Mouse (Mus musculus) forebrain, postnatal 0 days (tissue): ENCODE results near the gene Siae. TPM values are rescaled to one million over a fixed set of nuclear protein-coding genes. Genes with fewer than 3 reads are reported as not detected.

Experiments
- ATAC-seq: fragments of 200-750 bp; cut with Nextera tagmentation; 2 replicates; pipeline ENCODE4 v1.8.0; 2017; ENCODE audit warnings: mild to moderate bottlenecking, moderate library complexity
- DNase-seq: peaks from one replicate; pipeline ENCODE4 v3.0.0-alpha.2; 2015
- H3K27ac ChIP-seq: fragments of 300-500 bp; sonication (generic); 2 replicates; pipeline ENCODE4 v1.5.1; 2014; ENCODE audit warnings: low read depth, mild to moderate bottlenecking, antibody characterized with exemption, low read length, moderate library complexity, mixed read lengths
- H3K27me3 ChIP-seq: fragments of 300-500 bp; sonication (generic); 2 replicates; pipeline ENCODE4 v1.6.1; 2014; ENCODE audit warnings: mild to moderate bottlenecking, low read length, mixed read lengths; ENCODE audit not compliant: insufficient read depth
- H3K36me3 ChIP-seq: fragments of 300-500 bp; sonication (generic); 2 replicates; pipeline ENCODE4 v1.6.1; 2014; ENCODE audit warnings: mild to moderate bottlenecking, moderate library complexity; ENCODE audit not compliant: insufficient read depth
- H3K4me1 ChIP-seq: fragments of 300-500 bp; sonication (generic); 2 replicates; pipeline ENCODE4 v1.6.1; 2014; ENCODE audit warnings: antibody characterized with exemption; ENCODE audit not compliant: insufficient read depth
- H3K4me2 ChIP-seq: fragments of 300-500 bp; sonication (generic); 2 replicates; pipeline ENCODE4 v1.6.1; 2014; ENCODE audit warnings: low read depth, mild to moderate bottlenecking, moderate library complexity
- H3K4me3 ChIP-seq: fragments of 300-500 bp; sonication (generic); 2 replicates; pipeline ENCODE4 v1.5.1; 2014; ENCODE audit warnings: low read depth, low read length, mixed read lengths
- H3K9ac ChIP-seq: fragments of 300-500 bp; sonication (generic); 2 replicates; pipeline ENCODE4 v1.6.1; 2014; ENCODE audit warnings: mild to moderate bottlenecking
- H3K9me3 ChIP-seq: fragments of 300-500 bp; sonication (generic); 2 replicates; pipeline ENCODE4 v1.6.1; 2016; ENCODE audit warnings: low read length
- CTCF ChIP-seq: sonication (generic); IDR thresholded peaks from 2 replicates; pipeline ENCODE4 v1.5.1; 2016; ENCODE audit warnings: antibody characterized with exemption, control low read depth, low read depth
- WGBS: fragments of 180-500 bp; shearing (Covaris S2); extraction: QIAGEN DNeasy Blood & Tissue Kit; methylation state at CpG from one replicate; pipeline ENCODE4 v1.1.7; 2014; 5-methylcytosine and 5-hydroxymethylcytosine counted together
- polyA plus RNA-seq: library from polyadenylated mRNA; unstranded; fragments of >200 nt; fragmentation: Nextera tagmentation; extraction: Ambion mirVana; gene quantifications from 2 replicates; pipeline ENCODE4 v1.2.1, GENCODE M21; 2015
- total RNA-seq: library from RNA; depleted of rRNA; stranded (reverse); fragments of >200 nt; gene quantifications from 2 replicates; pipeline ENCODE4 v1.2.3, GENCODE M21; 2014; rRNA removed

Gene Siae
- 9.2 and 13.8 TPM in 2 replicates for total RNA-seq
- 8.9 and 13.7 TPM in 2 replicates for polyA plus RNA-seq

DNA sequence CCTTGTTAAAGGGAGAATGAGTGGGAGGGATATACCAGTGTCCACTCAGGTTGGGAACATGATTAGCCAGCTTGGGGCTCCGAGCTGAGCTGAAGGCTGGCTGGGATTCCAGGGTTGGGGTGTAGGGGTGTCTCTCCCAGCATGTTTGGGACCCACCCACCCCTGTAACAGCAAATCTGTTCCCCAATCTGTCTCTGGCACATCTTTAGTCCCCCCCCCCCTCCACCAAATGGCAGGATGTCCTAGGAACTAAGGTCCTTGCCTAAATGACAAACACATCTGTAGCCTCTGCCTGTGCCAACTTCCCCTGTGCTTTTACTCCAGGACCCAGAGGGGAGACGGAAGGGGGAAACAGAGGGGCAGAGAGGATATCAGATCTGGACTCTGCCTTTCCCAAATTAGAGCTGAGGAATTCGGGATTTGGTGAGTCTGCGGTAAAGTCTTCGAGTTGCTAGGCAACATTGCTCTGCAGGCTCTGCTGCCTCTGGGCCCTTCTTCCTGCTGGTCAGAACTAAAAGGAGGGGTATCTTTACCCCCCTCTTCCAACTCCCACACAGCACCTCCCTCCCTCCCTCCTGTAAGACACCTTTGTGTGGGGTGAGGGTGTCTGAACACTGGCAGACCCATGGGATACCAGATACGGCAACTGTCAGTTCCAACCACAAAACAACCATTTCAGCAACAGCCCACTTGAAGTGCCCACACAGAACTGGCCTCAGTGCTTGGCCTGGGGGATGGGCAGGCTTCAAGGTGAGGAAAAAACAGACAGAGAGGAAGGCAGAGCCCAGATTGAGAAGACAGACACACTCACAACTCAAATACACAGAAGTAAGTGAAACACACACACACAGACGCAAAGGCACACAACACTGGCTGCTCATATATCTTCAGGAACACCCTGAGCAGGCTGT, at the start of gene Siae:
Gene Siae, plus strand, starts transcription at position 861 of the 911 bp plus-strand sequence.
- ATAC-seq (peak; percentile 39), DNase-seq (peak; percentile 67)
- H3K36me3 ChIP-seq = no peaks in the 10 kb centered on the region
- H3K9me3 ChIP-seq = no peaks in the 10 kb centered on the region
- peak within 1 kb of the TSS; percentile 15; the same call in 1 of the 2 replicates for H3K27ac ChIP-seq
- H3K4me3 ChIP-seq = no peak within 1 kb of the TSS
- peak within 1 kb of the TSS; percentile 5; the same call in 1 of the 2 replicates for H3K4me2 ChIP-seq
- peaks cover 9% of the 10 kb centered on the region for H3K27me3 ChIP-seq
- TF ChIP-seq CTCF = no peak
- 18% methylated on average over 7 of the region's 7 CpGs for WGBS
- 0 out of 2 replicates have a peak within 1 kb of the TSS, but pooled peaks have one; percentile 1 for H3K9ac ChIP-seq
- H3K4me1 ChIP-seq = peaks cover 10% of the 10 kb centered on the region; the same call in 1 of the 2 replicates

DNA sequence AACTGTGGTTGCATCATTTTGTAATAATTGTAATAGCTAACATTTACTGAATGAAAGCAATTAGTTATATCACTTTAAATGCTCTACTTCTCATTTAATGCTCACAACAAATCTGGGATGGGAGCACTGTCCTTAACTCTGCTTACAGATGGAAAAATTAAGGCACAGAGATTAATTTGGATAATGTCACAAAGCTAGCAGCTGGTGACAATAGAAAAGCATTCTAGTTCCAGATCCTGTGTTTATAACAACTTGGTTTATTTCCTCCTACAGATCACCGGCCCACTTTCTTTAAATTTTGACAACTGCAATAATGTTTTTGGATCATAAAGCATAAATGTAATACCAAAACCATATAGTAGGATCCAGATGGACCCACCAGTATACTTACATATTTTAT, 49.5 kb upstream of the Siae start:
- Histone ChIP-seq H3K36me3 (no peaks in the 10 kb centered on the region), H3K9me3 (no peaks in the 10 kb centered on the region), H3K4me2 (no peak overlapping the region), H3K4me3 (no peak overlapping the region), H3K4me1 (no peaks in the 10 kb centered on the region), H3K27ac (no peak overlapping the region), H3K9ac (no peak overlapping the region), H3K27me3 (no peaks in the 10 kb centered on the region)
- ATAC-seq (no peak), DNase-seq (no peak)
- TF ChIP-seq CTCF = no peak
- 53% methylated on average over 1 of the region's 1 CpGs for WGBS

DNA sequence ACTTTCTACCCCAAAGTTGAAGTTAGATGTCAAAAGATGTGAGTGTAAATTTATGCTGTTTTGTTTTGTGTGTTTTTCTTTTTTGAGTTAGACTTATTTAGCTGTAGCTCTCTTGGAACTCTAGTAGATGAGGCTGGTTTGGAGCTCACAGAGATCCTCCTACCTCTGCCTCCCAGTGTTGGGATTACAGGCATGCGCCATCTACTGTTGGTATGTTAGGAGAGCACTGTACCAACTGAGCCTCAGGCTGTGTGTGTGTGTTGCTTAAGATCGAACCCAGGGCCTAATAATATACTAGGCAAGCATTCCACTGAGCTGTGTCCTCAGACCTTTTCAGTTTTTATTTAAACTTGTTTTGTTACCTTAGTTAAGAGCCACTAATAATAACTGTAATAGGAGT, 43.4 kb upstream of the Siae start:
- DNase-seq (no peak), ATAC-seq (no peak)
- H3K4me1 ChIP-seq = 0 out of 2 replicates have a peak, but pooled peaks cover 6% of the 10 kb centered on the region
- no peaks in the 10 kb centered on the region for H3K9me3 ChIP-seq
- H3K27ac ChIP-seq = no peak overlapping the region
- peak; percentile 26 for TF ChIP-seq CTCF
- H3K36me3 ChIP-seq = no peaks in the 10 kb centered on the region
- H3K27me3 ChIP-seq = no peaks in the 10 kb centered on the region
- H3K4me2 ChIP-seq = no peak overlapping the region
- WGBS = 95% methylated on average over 2 of the region's 2 CpGs
- H3K9ac ChIP-seq = no peak overlapping the region
- H3K4me3 ChIP-seq = no peak overlapping the region

DNA sequence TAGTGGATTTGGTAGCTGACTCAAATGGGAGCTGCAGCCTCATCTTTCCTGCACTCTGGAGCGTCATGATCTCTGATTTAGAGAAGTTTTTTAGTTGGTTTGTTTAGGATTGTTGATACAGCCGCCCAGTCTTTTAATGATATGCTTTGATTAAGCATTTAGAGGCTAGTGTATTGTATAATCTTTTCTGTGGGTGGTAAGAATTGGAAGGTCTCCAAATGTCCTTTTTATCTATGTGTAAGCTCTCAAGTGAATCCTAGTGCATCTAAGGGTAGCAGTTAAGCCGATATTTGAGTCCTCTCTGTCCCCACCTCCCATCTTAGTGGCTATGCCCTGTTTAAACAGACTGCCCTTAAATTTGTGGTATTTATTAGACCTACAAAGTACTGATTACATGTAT, 41.0 kb upstream of the Siae start:
- no peaks in the 10 kb centered on the region for H3K9me3 ChIP-seq
- peaks cover 5% of the 10 kb centered on the region; the same call in 1 of the 2 replicates for H3K36me3 ChIP-seq
- H3K9ac ChIP-seq = no peak overlapping the region
- no peak for TF ChIP-seq CTCF
- ATAC-seq (no peak), DNase-seq (no peak)
- WGBS = 64% methylated on average over 3 of the region's 3 CpGs
- H3K4me1 ChIP-seq = 0 out of 2 replicates have a peak, but pooled peaks cover 6% of the 10 kb centered on the region
- H3K27ac ChIP-seq = no peak overlapping the region
- H3K4me3 ChIP-seq = no peak overlapping the region
- H3K4me2 ChIP-seq = no peak overlapping the region
- no peaks in the 10 kb centered on the region for H3K27me3 ChIP-seq

DNA sequence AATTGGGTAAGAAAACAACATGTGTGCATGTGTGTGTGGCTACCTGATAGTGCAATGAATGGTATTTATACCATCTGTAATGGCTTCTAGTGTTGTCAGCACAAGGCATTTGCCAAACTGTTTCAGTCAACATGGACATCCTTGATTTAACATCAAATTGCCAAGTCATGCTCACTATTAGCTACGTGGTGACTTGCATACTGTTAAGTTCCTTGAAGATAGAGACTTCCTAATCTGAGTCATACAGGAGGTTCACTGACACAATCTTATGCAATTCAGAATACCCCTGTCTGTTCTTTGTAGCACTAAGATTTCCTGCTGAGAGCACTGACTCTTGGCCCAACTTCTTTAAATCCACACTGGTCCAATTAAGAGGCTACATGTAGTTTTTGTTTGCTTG, 38.0 kb upstream of the Siae start:
- H3K4me3 ChIP-seq = no peak overlapping the region
- H3K36me3 ChIP-seq = peaks cover 5% of the 10 kb centered on the region; the same call in 1 of the 2 replicates
- no peaks in the 10 kb centered on the region for H3K27me3 ChIP-seq
- WGBS = 55% methylated on average over 1 of the region's 1 CpGs
- ATAC-seq = no peak
- no peak overlapping the region for H3K4me2 ChIP-seq
- 0 out of 2 replicates have a peak, but pooled peaks cover 6% of the 10 kb centered on the region for H3K4me1 ChIP-seq
- no peak overlapping the region for H3K9ac ChIP-seq
- H3K27ac ChIP-seq = no peak overlapping the region
- no peaks in the 10 kb centered on the region for H3K9me3 ChIP-seq
- TF ChIP-seq CTCF = no peak
- DNase-seq = no peak

DNA sequence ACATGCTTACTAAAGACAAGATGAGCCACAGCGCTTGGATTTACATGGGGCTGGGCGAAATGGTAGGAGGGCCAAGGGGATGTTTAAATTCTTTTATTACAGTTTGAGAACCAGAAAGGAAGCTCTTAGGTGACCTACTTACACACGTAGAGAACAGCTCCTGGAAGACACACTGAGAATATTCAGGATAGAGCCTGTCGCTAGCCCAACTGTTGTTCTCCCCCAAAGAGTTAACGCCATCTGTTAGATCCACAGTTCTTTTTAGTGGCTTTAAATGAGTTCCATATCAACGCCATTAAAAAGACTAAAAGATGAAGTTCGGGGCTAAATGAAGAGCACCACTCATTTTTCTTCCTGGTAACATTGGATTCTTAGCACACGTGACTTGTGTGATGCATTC, 36.5 kb upstream of the Siae start:
- no peak for TF ChIP-seq CTCF
- ATAC-seq (no peak), DNase-seq (peak; percentile 38)
- Histone ChIP-seq H3K27me3 (no peaks in the 10 kb centered on the region), H3K4me3 (no peak overlapping the region), H3K36me3 (peaks cover 12% of the 10 kb centered on the region), H3K4me1 (0 out of 2 replicates have a peak, but pooled peaks cover 6% of the 10 kb centered on the region), H3K4me2 (no peak overlapping the region), H3K9ac (no peak overlapping the region), H3K9me3 (no peaks in the 10 kb centered on the region), H3K27ac (0 out of 2 replicates have a peak overlapping the region, but pooled peaks have one; percentile 10)
- 76% methylated on average over 8 of the region's 8 CpGs for WGBS

DNA sequence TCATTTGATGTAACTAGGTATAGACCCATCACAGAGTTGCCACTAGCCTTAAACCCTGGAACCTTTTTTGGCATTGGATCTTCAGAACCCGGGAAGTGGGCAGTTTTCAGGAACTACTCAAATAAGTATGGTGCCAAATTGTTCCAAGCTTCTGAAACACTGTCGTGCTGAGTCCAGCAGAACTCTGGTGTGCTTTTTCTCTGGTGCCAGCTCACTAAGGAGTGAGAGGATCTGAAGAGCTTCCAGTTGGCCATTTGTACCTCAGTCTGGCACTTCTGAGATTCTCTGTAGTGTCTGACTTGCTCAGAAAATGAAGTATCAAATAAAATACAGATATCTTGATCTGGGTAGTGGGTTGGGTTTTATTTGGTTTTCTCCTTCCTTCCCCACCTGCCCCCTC, 35.5 kb upstream of the Siae start:
- Histone ChIP-seq H3K4me3 (no peak overlapping the region), H3K9me3 (no peaks in the 10 kb centered on the region), H3K4me1 (no peaks in the 10 kb centered on the region), H3K27me3 (no peaks in the 10 kb centered on the region), H3K36me3 (peaks cover 18% of the 10 kb centered on the region), H3K9ac (no peak overlapping the region), H3K4me2 (no peak overlapping the region), H3K27ac (no peak overlapping the region)
- 77% methylated on average over 2 of the region's 2 CpGs for WGBS
- no peak for ATAC-seq
- no peak for TF ChIP-seq CTCF
- DNase-seq = no peak
